Mouse (Mus musculus) CH12.LX (cell line): ENCODE measurements around the gene Csnk1g2. TPM values are rescaled to one million over a fixed set of nuclear protein-coding genes. Genes with fewer than 3 reads are reported as not detected.

Experiments used
- DNase-seq: peaks from one replicate; pipeline ENCODE4 v3.0.0-alpha.2; 2013; ENCODE audit errors: extremely low read depth
- H3K27ac ChIP-seq: 2 replicates; pipeline ENCODE4 v1.5.1; 2012; ENCODE audit warnings: low read depth, mild to moderate bottlenecking, control low read depth, moderate library complexity; ENCODE audit not compliant: insufficient read depth
- H3K27me3 ChIP-seq: replicated peaks from 2 replicates; pipeline ENCODE3; 2012; ENCODE audit warnings: inconsistent platforms
- H3K36me3 ChIP-seq, 2 experiments: replicated peaks in 1 of 2; 2 replicates each; pipeline versions ENCODE3 to v1.6.1; 2012; ENCODE audit warnings: inconsistent platforms in 1 of 2, low read length in 1 of 2, mild to moderate bottlenecking in 1 of 2, mixed read lengths in 1 of 2, moderate library complexity in 1 of 2; ENCODE audit not compliant: control insufficient read depth in 1 of 2, insufficient read depth in 1 of 2
- H3K4me1 ChIP-seq, 2 experiments: 2 replicates each; pipeline ENCODE4 v1.6.1; 2012; ENCODE audit warnings: inconsistent platforms in 1 of 2, moderate library complexity in 1 of 2; ENCODE audit not compliant: insufficient read depth in 2 of 2, control insufficient read depth in 1 of 2
- H3K4me2 ChIP-seq: 2 replicates; pipeline ENCODE4 v1.6.1; 2012; ENCODE audit warnings: low read depth, mild to moderate bottlenecking, control low read depth; ENCODE audit not compliant: poor library complexity, insufficient read depth, severe bottlenecking
- H3K4me3 ChIP-seq, 3 experiments: fragments of 150-350 bp in 1 of 3; sonication (generic) in 1 of 3; replicated peaks in 1 of 3; 2 replicates each; pipeline versions ENCODE3 to v1.5.1; 2011 to 2012; ENCODE audit warnings: low read depth in 2 of 3, low read length in 2 of 3, mild to moderate bottlenecking in 2 of 3, moderate library complexity in 2 of 3, control low read depth in 1 of 3, improper control_type of control experiment in 1 of 3, inconsistent platforms in 1 of 3, mixed read lengths in 1 of 3; ENCODE audit not compliant: poor library complexity in 1 of 3
- H3K79me2 ChIP-seq: replicated peaks from 2 replicates; pipeline ENCODE4 v1.6.1; 2012; ENCODE audit warnings: mild to moderate bottlenecking, moderate library complexity; ENCODE audit not compliant: control insufficient read depth, poor library complexity, insufficient read depth, severe bottlenecking; ENCODE audit errors: extremely low read depth
- H3K9ac ChIP-seq: 2 replicates; pipeline ENCODE4 v1.6.1; 2012; ENCODE audit warnings: low read depth, mild to moderate bottlenecking, control low read depth, moderate library complexity; ENCODE audit not compliant: insufficient read depth
- H3K9me3 ChIP-seq: replicated peaks from 2 replicates; pipeline ENCODE3; 2012; ENCODE audit warnings: low read length, inconsistent platforms, mixed read lengths
- BHLHE40 ChIP-seq: IDR thresholded peaks from 2 replicates; pipeline ENCODE4 v1.6.1; 2011; ENCODE audit warnings: mild to moderate bottlenecking, low read depth, low read length, improper control_type of control experiment
- CHD1 ChIP-seq: IDR thresholded peaks from 2 replicates; pipeline ENCODE4 v1.6.1; 2012; ENCODE audit warnings: low read depth, low read length, improper control_type of control experiment, inconsistent platforms
- CHD2 ChIP-seq: IDR thresholded peaks from 2 replicates; pipeline ENCODE4 v1.6.1; 2011; ENCODE audit warnings: low read length, improper control_type of control experiment
- CTCF ChIP-seq, 2 experiments: IDR thresholded peaks in 1 of 2; conservative IDR thresholded peaks in 1 of 2; 2 replicates each; pipeline ENCODE4 v1.5.1; 2011 to 2012; ENCODE audit warnings: low read depth in 2 of 2, low read length in 2 of 2, improper control_type of control experiment in 1 of 2, inconsistent platforms in 1 of 2, mild to moderate bottlenecking in 1 of 2, moderate library complexity in 1 of 2
- E2F4 ChIP-seq: IDR thresholded peaks from 2 replicates; pipeline ENCODE4 v1.6.1; 2011; ENCODE audit warnings: low read depth, low read length, improper control_type of control experiment; ENCODE audit not compliant: insufficient replicate concordance
- ELF1 ChIP-seq: IDR thresholded peaks from 2 replicates; pipeline ENCODE4 v1.6.1; 2014; ENCODE audit warnings: low read depth, mild to moderate bottlenecking, inconsistent platforms, low read length, improper control_type of control experiment
- EP300 ChIP-seq: IDR thresholded peaks from 2 replicates; pipeline ENCODE4 v1.6.1; 2011; ENCODE audit warnings: low read length, improper control_type of control experiment
- ETS1 ChIP-seq: conservative IDR thresholded peaks from 2 replicates; pipeline ENCODE4 v1.6.1; 2012; ENCODE audit warnings: low read depth, mild to moderate bottlenecking, inconsistent platforms, low read length, improper control_type of control experiment, moderate library complexity
- GABPA ChIP-seq: IDR thresholded peaks from 2 replicates; pipeline ENCODE4 v1.6.1; 2012; ENCODE audit warnings: low read depth, low read length, improper control_type of control experiment, inconsistent platforms; ENCODE audit not compliant: insufficient replicate concordance
- HCFC1 ChIP-seq: IDR thresholded peaks from 2 replicates; pipeline ENCODE4 v1.6.1; 2012; ENCODE audit warnings: low read depth, mild to moderate bottlenecking, inconsistent platforms, low read length, improper control_type of control experiment
- IRF4 ChIP-seq: IDR thresholded peaks from 2 replicates; pipeline ENCODE4 v1.6.1; 2014; ENCODE audit warnings: low read depth, mild to moderate bottlenecking, inconsistent platforms, low read length, improper control_type of control experiment
- JUN ChIP-seq: IDR thresholded peaks from 2 replicates; pipeline ENCODE4 v1.6.1; 2011; ENCODE audit warnings: low read depth, mild to moderate bottlenecking, low read length, improper control_type of control experiment, moderate library complexity; ENCODE audit not compliant: insufficient read depth
- JUND ChIP-seq: conservative IDR thresholded peaks from 2 replicates; pipeline ENCODE4 v1.6.1; 2011; ENCODE audit warnings: low read depth, low read length, improper control_type of control experiment
- KAT2A ChIP-seq: IDR thresholded peaks from 2 replicates; pipeline ENCODE4 v1.6.1; 2012; ENCODE audit warnings: low read length, improper control_type of control experiment, inconsistent platforms; ENCODE audit not compliant: insufficient replicate concordance
- MAFK ChIP-seq: IDR thresholded peaks from 2 replicates; pipeline ENCODE4 v1.6.1; 2011; ENCODE audit warnings: low read length, improper control_type of control experiment; ENCODE audit not compliant: insufficient replicate concordance
- MAX ChIP-seq: IDR thresholded peaks from 2 replicates; pipeline ENCODE4 v1.6.1; 2011; ENCODE audit warnings: low read length, improper control_type of control experiment
- MAZ ChIP-seq: IDR thresholded peaks from 2 replicates; pipeline ENCODE4 v1.6.1; 2012; ENCODE audit warnings: low read depth, mild to moderate bottlenecking, inconsistent platforms, low read length, improper control_type of control experiment, moderate library complexity
- MEF2A ChIP-seq: IDR thresholded peaks from 2 replicates; pipeline ENCODE4 v1.6.1; 2014; ENCODE audit warnings: low read depth, mild to moderate bottlenecking, inconsistent platforms, low read length, improper control_type of control experiment, borderline replicate concordance
- MXI1 ChIP-seq: IDR thresholded peaks from 2 replicates; pipeline ENCODE4 v1.6.1; 2011; ENCODE audit warnings: mild to moderate bottlenecking, low read depth, low read length, improper control_type of control experiment
- MYC ChIP-seq: IDR thresholded peaks from 2 replicates; pipeline ENCODE4 v1.6.1; 2011; ENCODE audit warnings: low read depth, mild to moderate bottlenecking, improper control_type of control experiment, low read length
- NELFE ChIP-seq: IDR thresholded peaks from 2 replicates; pipeline ENCODE4 v1.6.1; 2011; ENCODE audit warnings: low read depth, low read length, improper control_type of control experiment
- NRF1 ChIP-seq: IDR thresholded peaks from 2 replicates; pipeline ENCODE4 v1.6.1; 2014; ENCODE audit warnings: low read depth, mild to moderate bottlenecking, inconsistent platforms, low read length, improper control_type of control experiment, moderate library complexity
- PAX5 ChIP-seq: IDR thresholded peaks from 2 replicates; pipeline ENCODE4 v1.6.1; 2012; ENCODE audit warnings: low read length, inconsistent platforms, mixed read lengths
- POLR2A ChIP-seq: IDR thresholded peaks from 2 replicates; pipeline ENCODE4 v1.6.1; 2011; ENCODE audit warnings: low read depth, mild to moderate bottlenecking, improper control_type of control experiment, low read length
- POLR2AphosphoS2 ChIP-seq: IDR thresholded peaks from 2 replicates; pipeline ENCODE4 v1.6.1; 2011; ENCODE audit warnings: low read depth, low read length, improper control_type of control experiment
- RAD21 ChIP-seq: IDR thresholded peaks from 2 replicates; pipeline ENCODE4 v1.6.1; 2011; ENCODE audit warnings: low read depth, mild to moderate bottlenecking, low read length, improper control_type of control experiment, moderate library complexity
- RCOR1 ChIP-seq: conservative IDR thresholded peaks from 2 replicates; pipeline ENCODE4 v1.6.1; 2012; ENCODE audit warnings: low read depth, mild to moderate bottlenecking, inconsistent platforms, low read length, improper control_type of control experiment
- SIN3A ChIP-seq: IDR thresholded peaks from 2 replicates; pipeline ENCODE4 v1.6.1; 2012; ENCODE audit warnings: low read length, improper control_type of control experiment, inconsistent platforms
- SMC3 ChIP-seq: IDR thresholded peaks from 2 replicates; pipeline ENCODE4 v1.6.1; 2011; ENCODE audit warnings: low read depth, low read length, improper control_type of control experiment
- TBP ChIP-seq: conservative IDR thresholded peaks from 2 replicates; pipeline ENCODE4 v1.6.1; 2011; ENCODE audit warnings: low read depth, low read length, improper control_type of control experiment
- TCF12 ChIP-seq: IDR thresholded peaks from 2 replicates; pipeline ENCODE4 v1.6.1; 2014; ENCODE audit warnings: low read depth, mild to moderate bottlenecking, inconsistent platforms, low read length, improper control_type of control experiment
- UBTF ChIP-seq: IDR thresholded peaks from 2 replicates; pipeline ENCODE4 v1.6.1; 2012; ENCODE audit warnings: low read depth, mild to moderate bottlenecking, inconsistent platforms, low read length, improper control_type of control experiment, moderate library complexity
- USF1 ChIP-seq: IDR thresholded peaks from 2 replicates; pipeline ENCODE4 v1.6.1; 2014; ENCODE audit warnings: low read depth, mild to moderate bottlenecking, inconsistent platforms, low read length, improper control_type of control experiment
- USF2 ChIP-seq: conservative IDR thresholded peaks from 2 replicates; pipeline ENCODE4 v1.6.1; 2011; ENCODE audit warnings: low read depth, low read length, improper control_type of control experiment
- ZC3H11A ChIP-seq: IDR thresholded peaks from 2 replicates; pipeline ENCODE4 v1.6.1; 2012; ENCODE audit warnings: low read depth, mild to moderate bottlenecking, inconsistent platforms, low read length, improper control_type of control experiment
- ZKSCAN1 ChIP-seq: IDR thresholded peaks from 2 replicates; pipeline ENCODE4 v1.6.1; 2012; ENCODE audit warnings: low read depth, inconsistent platforms, low read length, improper control_type of control experiment, borderline replicate concordance
- ZMIZ1 ChIP-seq: IDR thresholded peaks from 2 replicates; pipeline ENCODE4 v1.6.1; 2012; ENCODE audit warnings: low read depth, mild to moderate bottlenecking, inconsistent platforms, low read length, improper control_type of control experiment
- ZNF384 ChIP-seq: IDR thresholded peaks from 2 replicates; pipeline ENCODE4 v1.6.1; 2012; ENCODE audit warnings: low read depth, low read length, improper control_type of control experiment, inconsistent platforms
- dilution Hi-C: fragments of 300-500 bp; cut with MboI; formaldehyde crosslinking; loops from 2 replicates; pipeline ENCODE4 v1.14.3; 2020; ENCODE audit warnings: low sequenced_read_pairs; ENCODE audit not compliant: extremely low pct_unique_long_range_greater_than_20kb, extremely low pct_ligation_motif_present
- in situ Hi-C: fragments of 300-500 bp; cut with MboI; formaldehyde crosslinking; loops from 3 replicates; pipeline ENCODE4 v1.14.3; 2019; ENCODE audit warnings: low sequenced_read_pairs, low pct_ligation_motif_present, low pct_unique_long_range_greater_than_20kb, mixed read lengths
- polyA plus RNA-seq: library from polyadenylated mRNA; unstranded; fragments of >175 nt; gene quantifications from 2 replicates; pipeline ENCODE4 v1.2.1, GENCODE M21; 2012; ENCODE audit warnings: low read depth; ENCODE audit not compliant: insufficient read length
- total RNA-seq, 2 experiments: library from RNA; depleted of rRNA; stranded (reverse); fragments of 300-350 nt in 1 of 2; fragments of >200 nt in 1 of 2; gene quantifications; 2 replicates each; pipeline ENCODE4 v1.2.3; 2012 to 2014

Csnk1g2 gene
- total and polyA plus RNA-seq, 3 experiments: 44.1 to 59.0 (median 50.1) TPM

GRCm38 (mm10) chr10:80663485-80664196 lies 41.0 kb downstream of the Csnk1g2 start:
- Histone ChIP-seq H3K4me3 (no peak overlapping the region), H3K4me2 (peak overlapping the region; percentile 26), H3K79me2 (no peaks in the 10 kb centered on the region), H3K27ac (peak overlapping the region; percentile 88), H3K36me3 (peaks cover 32 to 35% of the 10 kb centered on the region in 2 experiments), H3K27me3 (no peaks in the 10 kb centered on the region), H3K4me1 (peaks cover 8 to 66% of the 10 kb centered on the region in 2 experiments), H3K9me3 (no peaks in the 10 kb centered on the region), H3K9ac (peak overlapping the region; percentile 36)
- peak; percentile 83 for DNase-seq
- in situ Hi-C loops (no loop called here), dilution Hi-C loops (no loop called here)
- no peak for TF ChIP-seq KAT2A
- 0 out of 2 replicates have a peak, but pooled peaks have one; percentile 10 for TF ChIP-seq TBP
- TF ChIP-seq ZC3H11A: no peak
- no peak for TF ChIP-seq MAZ
- 0 out of 2 replicates have a peak, but pooled peaks have one; percentile 25 for TF ChIP-seq MAX
- TF ChIP-seq EP300: peak; percentile 58; the same call in 1 of the 2 replicates
- TF ChIP-seq ETS1: peak; percentile 75
- peak; percentile 16; the same call in 1 of the 2 replicates for TF ChIP-seq ELF1
- TF ChIP-seq POLR2AphosphoS2: no peak; the same call in 1 of the 2 replicates
- no peak for TF ChIP-seq HCFC1
- TF ChIP-seq RCOR1: no peak
- peak; percentile 84 for TF ChIP-seq JUN
- peak; percentile 8; the same call in 1 of the 2 replicates for TF ChIP-seq NELFE
- TF ChIP-seq MXI1: peak; percentile 75
- no peak for TF ChIP-seq UBTF
- TF ChIP-seq IRF4: peak; percentile 82
- peak; percentile 62 for TF ChIP-seq USF2
- peak; percentile 76; the same call in 1 of the 2 replicates for TF ChIP-seq CHD1
- TF ChIP-seq MAFK: no peak
- TF ChIP-seq CHD2: no peak; the same call in 1 of the 2 replicates
- no peak for TF ChIP-seq PAX5
- TF ChIP-seq ZNF384: peak; percentile 11; the same call in 1 of the 2 replicates
- TF ChIP-seq ZKSCAN1: no peak
- peak; percentile 46 for TF ChIP-seq USF1
- TF ChIP-seq POLR2A: peak; percentile 62; the same call in 1 of the 2 replicates
- TF ChIP-seq GABPA: no peak
- no peak for TF ChIP-seq E2F4
- TF ChIP-seq MEF2A: peak; percentile 96
- TF ChIP-seq TCF12: peak; percentile 24; the same call in 1 of the 2 replicates
- TF ChIP-seq SMC3: no peak
- TF ChIP-seq BHLHE40: peak; percentile 90
- no peak; the same call in 1 of the 2 replicates for TF ChIP-seq SIN3A
- TF ChIP-seq RAD21: no peak
- TF ChIP-seq CTCF (conservative IDR thresholded peaks at IDR 0.05 in 1 of 2, IDR thresholded peaks at IDR 0.05 in 1 of 2; ENCODE audit: low read depth in 2 of 2, low read length in 2 of 2): no peak
- no peak; the same call in 1 of the 2 replicates for TF ChIP-seq JUND
- TF ChIP-seq MYC: no peak
- no peak for TF ChIP-seq ZMIZ1
- no peak for TF ChIP-seq NRF1
